Mouse (Mus musculus) kidney, postnatal 36 days (tissue): ENCODE data around the gene Brinp2.

Experiments
- DNase-seq, 2 experiments: peaks; one replicate each; pipeline ENCODE4 v3.0.0; 2021 to 2022; ENCODE audit warnings: mixed read lengths in 2 of 2

The Brinp2 gene

GRCm38 (mm10) chr1:158285198-158285597 is 70.9 kb downstream of the Brinp2 start:
- no peak for DNase-seq

GRCm38 (mm10) chr1:158283869-158284268 is 72.3 kb downstream of the Brinp2 start:
- no peak for DNase-seq

- no peak for DNase-seq
Measured at GRCm38 (mm10) chr1:158272058-158272457, 84.1 kb downstream of the Brinp2 start.

GRCm38 (mm10) chr1:158267020-158267571 is 89.0 kb downstream of the Brinp2 start:
- peak; percentile 36 to 78 for DNase-seq

GRCm38 (mm10) chr1:158266293-158267019 is 89.7 kb downstream of the Brinp2 start:
- DNase-seq = no peak

- DNase-seq = no peak
Measured at GRCm38 (mm10) chr1:158259516-158260235, 96.5 kb downstream of the Brinp2 start.

- no peak for DNase-seq
Measured at GRCm38 (mm10) chr1:158258685-158259292, 97.3 kb downstream of the Brinp2 start.

GRCm38 (mm10) chr1:158255912-158256680 is 100.0 kb downstream of the Brinp2 start:
- DNase-seq = no peak

GRCm38 (mm10) chr1:158252682-158253222 is 103.4 kb downstream of the Brinp2 start:
- no peak for DNase-seq

GRCm38 (mm10) chr1:158248266-158248665 is 107.9 kb downstream of the Brinp2 start:
- DNase-seq = no peak

- DNase-seq = no peak
Measured at GRCm38 (mm10) chr1:158246476-158247153, 109.5 kb downstream of the Brinp2 start.

GRCm38 (mm10) chr1:158245486-158245885 is 110.6 kb downstream of the Brinp2 start:
- no peak for DNase-seq

- no peak for DNase-seq
Measured at GRCm38 (mm10) chr1:158244016-158244415, 112.1 kb downstream of the Brinp2 start.

- no peak for DNase-seq
Measured at GRCm38 (mm10) chr1:158241848-158242556, 114.1 kb downstream of the Brinp2 start.

- no peak for DNase-seq
Measured at GRCm38 (mm10) chr1:158239841-158240240, 116.3 kb downstream of the Brinp2 start.

GRCm38 (mm10) chr1:158238722-158239121 is 117.4 kb downstream of the Brinp2 start:
- no peak for DNase-seq

GRCm38 (mm10) chr1:158228687-158229224 is 127.4 kb downstream of the Brinp2 start:
- no peak for DNase-seq

GRCm38 (mm10) chr1:158227239-158227638 is 128.9 kb downstream of the Brinp2 start:
- no peak for DNase-seq

- no peak for DNase-seq
Measured at GRCm38 (mm10) chr1:158226689-158227088, 129.4 kb downstream of the Brinp2 start.

GRCm38 (mm10) chr1:158221048-158221447 is 135.1 kb downstream of the Brinp2 start:
- no peak for DNase-seq

- no peak for DNase-seq
Measured at GRCm38 (mm10) chr1:158220148-158220547, 136.0 kb downstream of the Brinp2 start.
